Mouse (Mus musculus) layer of hippocampus, adult 11-12 months (tissue): Measurements from ENCODE around the gene Ctu1.
A peak's percentile ranks its signal among the peaks of the same experiment; 100 is the strongest.
"Not testable (repeated sequence)": the region's sequence is repeated elsewhere in the genome, so short reads cannot be mapped to it uniquely, and the experiment has no call there.

Source experiments
- DNase-seq: peaks from one replicate; pipeline ENCODE4 v3.0.0; 2022; ENCODE audit warnings: low spot score

Gene Ctu1

DNA sequence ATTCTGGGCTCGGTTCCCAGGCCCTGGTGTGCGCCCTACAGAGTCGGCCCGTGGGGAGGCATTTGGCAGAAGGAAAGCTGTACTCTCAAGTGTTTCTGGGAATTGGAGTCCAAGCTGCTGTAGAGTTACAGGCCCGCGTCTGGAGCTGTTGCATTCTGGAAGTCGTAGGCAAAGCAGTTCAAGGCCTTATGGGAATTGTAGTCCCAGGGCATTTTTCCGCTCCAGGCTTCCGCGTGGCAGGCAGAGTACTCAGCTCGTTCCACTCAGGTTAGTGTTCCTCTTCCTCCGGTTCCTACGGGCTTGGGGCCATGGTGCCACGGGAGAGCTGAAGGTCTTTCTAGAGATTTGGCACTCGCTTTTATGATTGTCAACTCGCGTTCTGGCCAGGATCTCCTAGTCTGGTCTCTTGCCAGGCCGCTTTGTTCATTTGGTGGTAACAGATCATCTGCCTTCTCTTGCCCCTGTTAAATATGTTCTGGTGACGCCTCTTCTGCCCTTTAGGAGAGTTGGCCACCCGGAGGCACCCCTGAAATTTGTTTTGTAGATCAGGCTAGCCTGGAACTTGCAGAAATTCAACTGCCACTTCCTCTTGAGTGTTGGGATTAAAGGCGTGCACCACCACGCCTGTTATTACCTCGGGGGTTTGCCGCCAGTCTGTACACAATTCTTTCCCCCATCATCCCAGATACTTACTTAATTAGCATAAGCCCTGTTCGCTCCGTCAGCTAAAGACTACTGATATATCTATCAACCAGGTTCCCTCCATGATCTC, at the start of gene Ctu1:
Gene Ctu1 (plus strand): TSS at position 208 of the 772 bp plus-strand sequence.
- peak; percentile 95 for DNase-seq

GRCm38 (mm10) chr7:43622927-43623326, 48.9 kb upstream of the Ctu1 start:
- no peak for DNase-seq

- DNase-seq: no peak
Observed at GRCm38 (mm10) chr7:43623819-43624218, 48.0 kb upstream of the Ctu1 start.

DNA sequence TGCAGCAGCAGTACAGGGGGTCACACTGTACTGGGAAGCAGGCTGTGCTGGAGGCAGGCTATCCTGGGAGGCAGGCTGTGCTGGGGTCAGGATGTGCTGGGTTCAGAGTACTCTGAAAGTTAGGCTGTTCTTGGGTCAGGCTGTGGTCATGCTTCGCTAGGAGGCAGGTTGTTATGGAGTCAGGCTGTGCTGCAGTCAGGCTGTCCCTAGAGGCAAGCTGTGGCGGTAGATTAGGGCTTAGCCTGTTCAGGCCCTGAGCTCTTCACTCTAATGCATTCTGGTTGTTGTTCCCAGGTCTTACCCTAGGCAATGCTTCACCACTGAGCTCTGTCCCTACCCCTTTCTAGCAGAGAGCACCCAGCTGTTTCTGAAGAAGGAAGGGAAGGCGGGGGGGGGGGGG, 46.8 kb upstream of the Ctu1 start:
- DNase-seq: no peak

GRCm38 (mm10) chr7:43625794-43626422, 45.9 kb upstream of the Ctu1 start:
- DNase-seq: no peak

- no peak for DNase-seq
Observed at GRCm38 (mm10) chr7:43633940-43634339, 37.9 kb upstream of the Ctu1 start.

DNA sequence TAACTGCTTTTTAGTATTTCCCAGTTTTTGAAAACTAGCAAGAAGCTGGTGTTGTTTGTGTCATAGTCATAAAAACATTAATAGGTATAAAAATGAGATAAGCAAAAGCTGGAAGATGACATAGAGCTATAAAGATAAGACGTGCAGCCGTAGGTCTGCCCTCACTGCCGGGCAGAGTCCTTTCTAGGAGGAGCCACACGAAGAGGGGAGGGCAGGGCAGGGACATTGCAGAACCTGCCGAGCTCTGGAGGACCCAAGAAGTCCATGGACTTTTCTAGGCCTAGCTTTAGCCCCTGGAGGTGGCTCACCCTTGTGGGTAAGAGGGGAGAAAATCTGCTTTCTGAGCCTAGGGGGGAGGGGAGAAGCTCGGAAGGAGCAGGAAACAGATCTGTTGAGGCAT, 37.3 kb upstream of the Ctu1 start, which contains the start of gene Ceacam18:
Gene Ceacam18 (plus strand): TSS at position 208 of the 400 bp plus-strand sequence.
- DNase-seq: no peak

GRCm38 (mm10) chr7:43636194-43636593, 35.6 kb upstream of the Ctu1 start:
- DNase-seq: no peak

- DNase-seq: no peak
Observed at GRCm38 (mm10) chr7:43637118-43637517, 34.7 kb upstream of the Ctu1 start.

GRCm38 (mm10) chr7:43642587-43642986, 29.2 kb upstream of the Ctu1 start:
- DNase-seq: no peak

DNA sequence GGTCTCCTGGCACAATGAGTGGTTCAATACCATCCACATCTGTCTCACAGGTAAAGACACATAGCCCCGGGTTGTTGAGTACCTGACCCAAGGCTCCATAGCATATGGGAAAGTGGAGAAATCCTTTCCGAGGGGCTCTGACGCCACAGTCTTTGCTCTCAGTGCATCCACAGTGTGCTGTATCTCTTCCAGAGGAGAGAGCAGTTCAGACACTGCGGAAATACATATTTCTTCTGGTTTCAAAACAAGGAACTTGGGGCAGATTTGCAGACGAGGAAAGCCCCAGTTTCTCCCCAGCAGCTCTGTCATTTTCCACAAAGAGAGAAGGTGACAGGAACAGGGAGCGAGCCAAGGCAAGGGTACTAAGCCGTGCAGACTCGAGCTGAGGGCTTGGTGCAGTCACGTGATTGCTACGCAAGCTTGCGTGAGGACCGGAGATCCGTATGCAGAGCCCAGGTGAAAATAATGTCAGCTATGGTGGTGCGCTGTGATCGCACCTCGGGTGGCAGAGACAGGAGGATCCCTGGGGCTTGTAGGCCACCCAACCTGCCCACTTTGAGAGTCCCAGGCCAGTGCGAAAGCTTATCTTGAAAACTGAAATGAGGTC, 28.7 kb upstream of the Ctu1 start:
- DNase-seq: no peak

GRCm38 (mm10) chr7:43652683-43653082, 19.1 kb upstream of the Ctu1 start:
- no peak for DNase-seq

DNA sequence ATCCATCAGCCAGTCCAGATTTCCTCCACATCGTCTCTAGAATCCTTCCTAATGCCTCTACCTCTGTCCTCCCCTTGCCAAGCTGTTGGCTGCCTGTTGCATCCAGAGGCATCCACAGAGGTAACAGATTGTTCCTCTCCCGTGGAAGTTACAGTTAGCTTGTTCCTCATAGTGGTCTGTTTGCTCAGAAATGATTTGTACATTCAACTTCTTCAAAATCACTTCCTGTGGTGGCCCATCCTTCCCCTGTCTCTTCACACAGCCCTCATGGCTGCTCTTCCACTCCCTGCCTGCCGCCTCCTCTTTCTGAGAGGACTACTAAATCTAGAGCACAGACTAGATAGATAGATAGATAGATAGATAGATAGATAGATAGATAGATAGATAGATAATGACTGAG, 17.3 kb upstream of the Ctu1 start:
- no peak for DNase-seq

DNA sequence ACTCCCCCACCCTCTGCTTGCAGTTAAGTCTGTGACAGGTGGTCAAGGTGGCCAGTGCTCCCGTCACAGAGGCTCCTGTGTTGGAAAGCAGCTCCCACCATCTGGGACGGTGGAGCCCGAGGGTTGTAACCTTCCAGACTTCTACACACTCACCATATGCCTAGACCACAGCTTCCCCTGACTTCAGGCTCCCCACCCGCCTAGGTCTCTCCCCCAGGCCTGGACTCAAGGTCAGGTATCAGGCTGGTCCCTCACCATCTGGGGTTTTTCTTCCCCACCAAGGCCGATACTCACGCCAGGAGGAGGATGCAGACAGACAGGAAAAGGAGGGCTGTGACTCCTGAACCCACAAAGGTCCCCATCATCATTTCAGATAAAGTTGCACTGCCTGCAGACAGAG, 15.6 kb upstream of the Ctu1 start:
- DNase-seq: no peak

- DNase-seq: no peak
Observed at GRCm38 (mm10) chr7:43660002-43660401, 11.8 kb upstream of the Ctu1 start, which contains the start of gene Siglece. TSS of gene Siglece (minus strand) at chr7:43660161.

DNA sequence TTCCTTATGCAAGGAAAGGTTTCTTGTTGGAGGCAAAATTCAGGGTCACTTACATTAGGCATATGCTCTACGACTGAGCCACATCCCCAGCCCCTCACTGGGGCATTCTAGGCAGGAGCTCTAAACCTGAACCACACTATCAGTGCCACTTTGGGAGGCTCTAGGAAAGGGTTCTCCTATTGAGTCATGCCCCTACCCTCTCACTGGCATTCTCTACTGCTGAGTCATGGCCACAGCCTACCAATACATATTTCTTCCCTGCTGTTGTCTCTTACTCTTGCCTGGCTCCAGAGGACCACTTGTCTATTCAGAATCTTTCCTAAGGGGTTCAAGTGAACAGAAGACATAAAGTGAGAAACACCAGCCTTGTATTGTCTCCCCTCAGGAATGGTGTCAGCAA, 9.0 kb upstream of the Ctu1 start:
- DNase-seq: no peak

DNA sequence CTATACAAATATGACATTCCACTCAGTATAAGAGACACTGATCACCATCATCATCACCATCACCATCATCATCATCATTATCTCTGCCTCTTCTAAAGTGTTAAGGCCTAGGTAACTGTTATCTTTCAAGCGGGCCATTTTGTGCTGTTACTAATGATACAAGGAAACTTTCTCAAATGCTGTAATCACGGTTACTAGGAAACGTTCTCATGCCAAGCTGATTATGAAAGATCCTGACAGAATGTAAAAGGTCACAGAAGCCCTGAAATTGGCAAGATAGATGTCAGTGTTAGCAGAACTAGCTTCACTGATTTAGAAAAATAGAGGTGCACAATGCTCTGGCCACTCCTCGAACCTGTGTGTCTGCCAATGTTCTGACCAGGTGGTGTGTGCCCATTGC, 4.6 kb upstream of the Ctu1 start:
- not testable (repeated sequence) for DNase-seq

GRCm38 (mm10) chr7:43668582-43668981, 3.2 kb upstream of the Ctu1 start:
- no peak for DNase-seq

DNA sequence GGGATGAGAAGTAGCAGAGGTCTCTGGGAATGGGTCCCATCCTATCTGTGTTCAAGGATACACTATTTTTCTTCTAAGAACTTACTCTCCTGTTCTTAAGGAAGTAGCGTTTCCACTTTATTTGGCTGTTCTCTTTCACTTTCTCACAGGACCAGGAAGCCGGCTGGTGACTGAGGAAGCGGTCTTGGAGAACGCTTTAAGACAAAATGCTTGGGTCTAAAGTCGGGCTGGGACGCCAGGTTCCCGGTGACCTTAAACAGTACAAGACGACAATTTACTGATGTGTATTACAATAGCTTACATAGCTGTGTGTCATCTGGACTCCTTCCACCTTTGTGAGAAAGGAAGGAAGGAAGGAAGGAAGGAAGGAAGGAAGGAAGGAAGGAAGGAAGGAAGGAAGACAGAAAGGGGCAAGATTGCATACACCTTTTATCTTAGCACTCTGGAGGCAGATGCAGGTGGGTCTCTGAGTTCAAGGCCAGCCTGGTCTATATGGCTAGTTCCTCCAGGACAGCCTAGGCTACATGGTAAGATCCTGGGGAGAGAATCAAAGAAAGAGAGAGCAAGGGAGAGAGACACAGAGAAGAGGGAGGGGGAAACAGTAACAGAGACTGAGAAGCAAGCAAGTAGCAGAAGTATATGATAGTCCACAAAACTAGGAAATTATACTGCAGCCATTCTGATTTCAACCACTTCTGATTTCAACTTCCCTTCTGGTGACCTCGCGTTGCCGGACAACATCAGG, 580 bp upstream of the Ctu1 start:
- DNase-seq: no peak

DNA sequence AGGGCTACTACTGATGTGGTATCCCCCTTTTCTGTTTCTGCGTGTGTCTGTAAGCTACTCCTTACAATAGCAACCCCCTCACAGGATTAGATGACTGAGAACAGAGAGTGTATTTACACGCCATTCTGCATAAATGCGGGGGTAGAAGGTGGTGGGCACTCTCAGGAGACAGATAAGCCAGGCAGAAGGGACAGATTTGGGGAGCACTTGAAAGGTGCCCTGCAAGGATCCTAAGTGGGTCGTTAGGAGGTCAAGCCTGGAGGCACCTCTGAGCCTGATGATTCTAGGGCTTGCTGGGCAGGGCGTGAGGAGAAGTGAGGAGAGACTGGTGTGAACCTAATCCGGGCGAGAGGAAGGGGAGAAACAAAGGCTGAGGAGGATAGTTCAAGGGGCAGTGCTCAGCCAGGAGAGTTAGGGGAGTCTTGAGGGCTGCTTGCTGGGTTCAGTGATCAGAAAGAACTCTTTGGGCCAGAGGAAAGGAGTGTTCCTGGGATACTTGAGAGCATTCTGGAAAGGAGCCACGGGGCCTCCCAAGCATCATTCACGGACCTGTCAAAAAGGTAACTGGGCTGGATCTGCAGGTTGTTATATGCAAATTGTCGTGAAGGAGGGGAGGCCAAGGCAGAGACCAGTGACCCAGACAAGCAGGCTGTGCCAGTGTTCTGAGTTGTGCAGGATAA, 905 bp downstream of the Ctu1 start:
- DNase-seq: no peak

DNA sequence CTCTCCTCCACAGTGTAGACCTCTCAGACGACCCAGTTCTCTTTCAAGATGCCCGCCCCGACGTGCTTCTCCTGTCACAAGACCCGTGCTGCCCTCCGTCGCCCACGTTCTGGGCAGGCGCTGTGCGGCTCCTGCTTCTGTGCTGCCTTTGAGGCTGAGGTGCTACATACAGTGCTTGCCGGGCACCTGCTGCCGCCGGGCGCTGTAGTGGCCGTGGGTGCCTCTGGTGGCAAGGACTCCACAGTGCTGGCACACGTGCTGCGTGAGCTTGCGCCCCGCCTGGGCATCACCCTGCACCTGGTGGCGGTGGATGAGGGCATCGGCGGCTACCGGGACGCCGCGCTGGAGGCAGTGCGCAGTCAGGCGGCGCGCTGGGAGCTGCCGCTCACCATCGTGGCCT, 3.3 kb downstream of the Ctu1 start:
- DNase-seq: no peak

- DNase-seq: peak; percentile 44
Observed at GRCm38 (mm10) chr7:43678517-43678916, 6.7 kb downstream of the Ctu1 start.
